20 mouse cellular contexts compared by ENCODE assay signal in genomic region chr5:73402911-73403310, GRCm38 (mm10). TPM values are rescaled to one million over a fixed set of nuclear protein-coding genes. Genes with fewer than 3 reads are reported as not detected.
DNase-seq lines count a peak whose midpoint lies in the region; ATAC-seq lines count a peak whose summit lies in the region.
"Had no signal": no experiment of that assay in that cellular context is flagged by ENCODE, and none has a peak within 500 bp of the region (broad histone marks: within the 10 kb centered on the region; RNA-seq: fewer than 3 reads in every experiment).

No protein-coding gene starts in this region.

- H3K36me3 ChIP-seq in heart, embryonic 10.5 days, result no peaks in the 10 kb centered on the region
- no peaks in the 10 kb centered on the region for H3K36me3 ChIP-seq in kidney, embryonic 14.5 days (ENCODE audit: control insufficient read depth, insufficient read depth, low read length)
- H3K36me3 ChIP-seq in hindbrain, embryonic 14.5 days (replicated peaks; ENCODE audit: control insufficient read depth, insufficient read depth), result no peaks in the 10 kb centered on the region
- H3K36me3 ChIP-seq: embryonic facial prominence, embryonic 10.5 days; embryonic facial prominence, embryonic 12.5 days; forebrain, embryonic 12.5 days had no signal

- WGBS in heart, embryonic 10.5 days, result 79% methylated on average over 4 of the region's 4 CpGs
- 92% methylated on average over 4 of the region's 4 CpGs for WGBS in kidney, embryonic 14.5 days
- 95% methylated on average over 4 of the region's 4 CpGs for WGBS in hindbrain, embryonic 14.5 days

- DNase-seq in heart, adult 11 months, result peak; percentile 69
- no peak for DNase-seq in heart, embryonic 10.5 days (ENCODE audit: low spot score)
- DNase-seq in ES-CJ7 (ENCODE audit: low read depth, low spot score), result peak; percentile 87
- DNase-seq in ZHBTc4 (ENCODE audit: low read depth, low spot score), result peak; percentile 81
- DNase-seq in hindbrain, embryonic 14.5 days (ENCODE audit: low spot score), result no peak
- DNase-seq: adrenal gland, adult 2 months; adrenal gland, postnatal 10 days; adrenal gland, postnatal 25 days; cerebellum, adult 11 months; cerebellum, adult 18-20 months; cerebellum, adult 8-10 months; cerebellum, adult 9-11 months; cerebellum, postnatal 14 days; forebrain, postnatal 0 days had no signal

- H3K27ac ChIP-seq in heart, embryonic 10.5 days, result no peak overlapping the region
- no peak overlapping the region for H3K27ac ChIP-seq in kidney, embryonic 14.5 days (ENCODE audit: low read depth, low read length)
- no peak overlapping the region for H3K27ac ChIP-seq in hindbrain, embryonic 14.5 days
- H3K27ac ChIP-seq: embryonic facial prominence, embryonic 10.5 days; embryonic facial prominence, embryonic 12.5 days; forebrain, embryonic 12.5 days had no signal

- H3K27me3 ChIP-seq in heart, embryonic 10.5 days (ENCODE audit: insufficient read depth, poor library complexity, severe bottlenecking), result peaks cover 44% of the 10 kb centered on the region
- H3K27me3 ChIP-seq in kidney, embryonic 14.5 days (ENCODE audit: control insufficient read depth, insufficient read depth, low read length), result peaks cover 22% of the 10 kb centered on the region; the same call in 1 of the 2 replicates
- peaks cover 30% of the 10 kb centered on the region for H3K27me3 ChIP-seq in hindbrain, embryonic 14.5 days (ENCODE audit: control insufficient read depth, insufficient read depth, low read length)

- no peak overlapping the region for H3K9ac ChIP-seq in kidney, embryonic 14.5 days (ENCODE audit: low read depth, low read length)
- no peak overlapping the region for H3K9ac ChIP-seq in hindbrain, embryonic 14.5 days
- H3K9ac ChIP-seq: embryonic facial prominence, embryonic 12.5 days; forebrain, embryonic 12.5 days; forebrain, postnatal 0 days had no signal

- H3K4me2 ChIP-seq in kidney, embryonic 14.5 days (replicated peaks; ENCODE audit: low read depth, low read length), result no peak overlapping the region
- H3K4me2 ChIP-seq in hindbrain, embryonic 14.5 days (replicated peaks), result no peak overlapping the region
- H3K4me2 ChIP-seq: embryonic facial prominence, embryonic 12.5 days; forebrain, embryonic 12.5 days had no signal

- peaks cover 17% of the 10 kb centered on the region for H3K4me1 ChIP-seq in heart, embryonic 10.5 days
- H3K4me1 ChIP-seq in kidney, embryonic 14.5 days (ENCODE audit: control insufficient read depth, insufficient read depth, low read length), result 0 out of 2 replicates have a peak, but pooled peaks cover 6% of the 10 kb centered on the region
- peaks cover 8% of the 10 kb centered on the region; the same call in 1 of the 2 replicates for H3K4me1 ChIP-seq in hindbrain, embryonic 14.5 days (replicated peaks; ENCODE audit: control insufficient read depth, insufficient read depth, low read length)

- H3K9me3 ChIP-seq in heart, embryonic 10.5 days, result no peaks in the 10 kb centered on the region
- no peaks in the 10 kb centered on the region for H3K9me3 ChIP-seq in kidney, embryonic 14.5 days (ENCODE audit: control insufficient read depth, low read length)
- H3K9me3 ChIP-seq in hindbrain, embryonic 14.5 days (ENCODE audit: control insufficient read depth, low read length), result no peaks in the 10 kb centered on the region
- H3K9me3 ChIP-seq: embryonic facial prominence, embryonic 10.5 days; embryonic facial prominence, embryonic 12.5 days; forebrain, embryonic 12.5 days had no signal

- no peak for ATAC-seq in kidney, embryonic 14.5 days (ENCODE audit: low FRiP score, low TSS enrichment)
- ATAC-seq in hindbrain, embryonic 14.5 days (ENCODE audit: low FRiP score), result no peak
- ATAC-seq: forebrain, embryonic 14.5 days; forebrain, postnatal 0 days had no signal

- no peak overlapping the region for H3K4me3 ChIP-seq in heart, embryonic 10.5 days
- H3K4me3 ChIP-seq in kidney, embryonic 14.5 days (ENCODE audit: low read length), result no peak overlapping the region
- H3K4me3 ChIP-seq in hindbrain, embryonic 14.5 days (replicated peaks; ENCODE audit: low read length), result no peak overlapping the region
- H3K4me3 ChIP-seq: embryonic facial prominence, embryonic 10.5 days; embryonic facial prominence, embryonic 12.5 days; forebrain, embryonic 12.5 days had no signal

RNA-seq across cellular contexts. Expression of gene Cwh43, which starts 3.0 kb away (rescaled TPM):
- polyA plus RNA-seq in heart, embryonic 10.5 days (2016; fragmentation: Nextera tagmentation; extraction: Ambion mirVana), result 0.09 TPM in 1 of 2 replicates, not detected in the other
- polyA plus RNA-seq in kidney, embryonic 14.5 days (2014; fragmentation: Nextera tagmentation; extraction: Ambion mirVana), result 0.09 and 0.23 TPM in 2 replicates
- 0.31 and 0.32 TPM in 2 replicates for polyA plus RNA-seq in hindbrain, embryonic 14.5 days (2014; fragmentation: Nextera tagmentation; extraction: Ambion mirVana)
- polyA plus RNA-seq: adrenal gland, adult 2 months; C2C12; embryonic facial prominence, embryonic 10.5 days; embryonic facial prominence, embryonic 12.5 days; forebrain, embryonic 14.5 days had no signal

Comparison
In these comparisons a context has a peak if more than half of its experiments do, and no peak if none do; other contexts are left out.
1. DNase-seq: peak in heart, adult 11 months (single experiment), ES-CJ7 (single experiment) and ZHBTc4 (single experiment); none in heart, embryonic 10.5 days (single experiment) and hindbrain, embryonic 14.5 days (single experiment).